Mouse (Mus musculus): ENCODE measurements around the gene Gm45521. TPM values are rescaled to one million over a fixed set of nuclear protein-coding genes. Genes with fewer than 3 reads are reported as not detected.

The Gm45521 gene
- polyA plus RNA-seq, 1 experiment from 2014 or later, result 0.51 TPM

GRCm38 (mm10) chr14:7989371-7989770 is 32.3 kb downstream of the Gm45521 start:
- no peak for ATAC-seq (ENCODE audit: low FRiP score)
- H3K4me2 ChIP-seq (replicated peaks), result no peak overlapping the region
- no peak overlapping the region for H3K27ac ChIP-seq
- no peaks in the 10 kb centered on the region for H3K36me3 ChIP-seq (replicated peaks; ENCODE audit: control insufficient read depth, insufficient read depth)
- H3K9me3 ChIP-seq (ENCODE audit: control insufficient read depth, low read length), result no peaks in the 10 kb centered on the region
- H3K9ac ChIP-seq, result no peak overlapping the region
- WGBS, result 61% methylated on average over 1 of the region's 1 CpGs
- DNase-seq (ENCODE audit: low spot score), result no peak
- no peak overlapping the region for H3K4me3 ChIP-seq (replicated peaks; ENCODE audit: low read length)
- H3K27me3 ChIP-seq (ENCODE audit: control insufficient read depth, insufficient read depth, low read length), result no peaks in the 10 kb centered on the region
- no peaks in the 10 kb centered on the region for H3K4me1 ChIP-seq (replicated peaks; ENCODE audit: control insufficient read depth, insufficient read depth, low read length)

GRCm38 (mm10) chr14:7989961-7990360 is 32.9 kb downstream of the Gm45521 start:
- ATAC-seq (ENCODE audit: low FRiP score), result no peak

GRCm38 (mm10) chr14:7991108-7991776 is 34.2 kb downstream of the Gm45521 start:
- Histone ChIP-seq H3K27me3 (ENCODE audit: control insufficient read depth, insufficient read depth, low read length) (no peaks in the 10 kb centered on the region), H3K27ac (no peak overlapping the region), H3K36me3 (replicated peaks; ENCODE audit: control insufficient read depth, insufficient read depth) (no peaks in the 10 kb centered on the region), H3K9me3 (ENCODE audit: control insufficient read depth, low read length) (no peaks in the 10 kb centered on the region), H3K4me2 (replicated peaks) (no peak overlapping the region), H3K4me1 (replicated peaks; ENCODE audit: control insufficient read depth, insufficient read depth, low read length) (no peaks in the 10 kb centered on the region), H3K4me3 (replicated peaks; ENCODE audit: low read length) (no peak overlapping the region), H3K9ac (no peak overlapping the region)
- no peak for ATAC-seq (ENCODE audit: low FRiP score)
- WGBS, result 83% methylated on average over 5 of the region's 5 CpGs
- DNase-seq (ENCODE audit: low spot score), result no peak

More at GRCm38 (mm10) chr14:7989961-7990360, 32.9 kb downstream of the Gm45521 start:
- H3K36me3 ChIP-seq (replicated peaks; ENCODE audit: control insufficient read depth, insufficient read depth), result no peaks in the 10 kb centered on the region
- no peaks in the 10 kb centered on the region for H3K27me3 ChIP-seq (ENCODE audit: control insufficient read depth, insufficient read depth, low read length)
- H3K4me2 ChIP-seq (replicated peaks), result no peak overlapping the region
- no peaks in the 10 kb centered on the region for H3K4me1 ChIP-seq (replicated peaks; ENCODE audit: control insufficient read depth, insufficient read depth, low read length)
- no peak for DNase-seq (ENCODE audit: low spot score)
- H3K4me3 ChIP-seq (replicated peaks; ENCODE audit: low read length), result no peak overlapping the region
- H3K9me3 ChIP-seq (ENCODE audit: control insufficient read depth, low read length), result no peaks in the 10 kb centered on the region
- 83% methylated on average over 3 of the region's 3 CpGs for WGBS
- H3K27ac ChIP-seq, result no peak overlapping the region
- no peak overlapping the region for H3K9ac ChIP-seq

- Histone ChIP-seq H3K4me3 (replicated peaks; ENCODE audit: low read length) (no peak overlapping the region), H3K4me2 (replicated peaks) (no peak overlapping the region), H3K36me3 (replicated peaks; ENCODE audit: control insufficient read depth, insufficient read depth) (no peaks in the 10 kb centered on the region), H3K9me3 (ENCODE audit: control insufficient read depth, low read length) (no peaks in the 10 kb centered on the region), H3K4me1 (replicated peaks; ENCODE audit: control insufficient read depth, insufficient read depth, low read length) (no peaks in the 10 kb centered on the region), H3K27me3 (ENCODE audit: control insufficient read depth, insufficient read depth, low read length) (no peaks in the 10 kb centered on the region), H3K9ac (no peak overlapping the region), H3K27ac (no peak overlapping the region)
- WGBS, result 78% methylated on average over 6 of the region's 6 CpGs
- no peak for ATAC-seq (ENCODE audit: low FRiP score)
- no peak for DNase-seq (ENCODE audit: low spot score)
Measured at GRCm38 (mm10) chr14:7992158-7992557, 35.1 kb downstream of the Gm45521 start.

GRCm38 (mm10) chr14:7994271-7994767 is 37.2 kb downstream of the Gm45521 start, which contains the start of gene Dnase1l3:
Dnase1l3 (minus strand) TSS chr14:7994573.
- H3K4me2 ChIP-seq (replicated peaks), result no peak within 1 kb of the TSS
- ATAC-seq (ENCODE audit: low FRiP score) (no peak), DNase-seq (ENCODE audit: low spot score) (no peak)
- H3K4me3 ChIP-seq (replicated peaks; ENCODE audit: low read length), result no peak within 1 kb of the TSS
- H3K4me1 ChIP-seq (replicated peaks; ENCODE audit: control insufficient read depth, insufficient read depth, low read length), result no peaks in the 10 kb centered on the region
- H3K27me3 ChIP-seq (ENCODE audit: control insufficient read depth, insufficient read depth, low read length), result peaks cover 7% of the 10 kb centered on the region; the same call in 1 of the 2 replicates
- H3K9me3 ChIP-seq (ENCODE audit: control insufficient read depth, low read length), result no peaks in the 10 kb centered on the region
- H3K9ac ChIP-seq, result no peak within 1 kb of the TSS
- WGBS, result 70% methylated on average over 8 of the region's 8 CpGs
- no peaks in the 10 kb centered on the region for H3K36me3 ChIP-seq (replicated peaks; ENCODE audit: control insufficient read depth, insufficient read depth)
- H3K27ac ChIP-seq, result no peak within 1 kb of the TSS

GRCm38 (mm10) chr14:7997255-7997696 is 40.2 kb downstream of the Gm45521 start:
- 3% methylated on average over 15 of the region's 15 CpGs for WGBS
- Histone ChIP-seq H3K27ac (no peak overlapping the region), H3K4me3 (replicated peaks; ENCODE audit: low read length) (0 out of 2 replicates have a peak overlapping the region, but pooled peaks have one; percentile 7), H3K9me3 (ENCODE audit: control insufficient read depth, low read length) (no peaks in the 10 kb centered on the region), H3K4me1 (replicated peaks; ENCODE audit: control insufficient read depth, insufficient read depth, low read length) (no peaks in the 10 kb centered on the region), H3K36me3 (replicated peaks; ENCODE audit: control insufficient read depth, insufficient read depth) (no peaks in the 10 kb centered on the region), H3K9ac (peak overlapping the region; percentile 34; the same call in 1 of the 2 replicates), H3K27me3 (ENCODE audit: control insufficient read depth, insufficient read depth, low read length) (peaks cover 32% of the 10 kb centered on the region), H3K4me2 (replicated peaks) (peak overlapping the region; percentile 47)
- DNase-seq (ENCODE audit: low spot score), result peak; percentile 83
- peak; percentile 69; the same call in 1 of the 2 replicates for ATAC-seq (ENCODE audit: low FRiP score)

GRCm38 (mm10) chr14:7999030-7999429 is 41.9 kb downstream of the Gm45521 start:
- ATAC-seq (ENCODE audit: low FRiP score), result no peak
- no peak overlapping the region for H3K27ac ChIP-seq
- no peak overlapping the region for H3K4me2 ChIP-seq (replicated peaks)
- H3K4me1 ChIP-seq (replicated peaks; ENCODE audit: control insufficient read depth, insufficient read depth, low read length), result peaks cover 5% of the 10 kb centered on the region
- H3K4me3 ChIP-seq (replicated peaks; ENCODE audit: low read length), result no peak overlapping the region
- no peak overlapping the region for H3K9ac ChIP-seq
- WGBS, result 84% methylated on average over 3 of the region's 3 CpGs
- H3K27me3 ChIP-seq (ENCODE audit: control insufficient read depth, insufficient read depth, low read length), result peaks cover 32% of the 10 kb centered on the region
- no peaks in the 10 kb centered on the region for H3K36me3 ChIP-seq (replicated peaks; ENCODE audit: control insufficient read depth, insufficient read depth)
- DNase-seq (ENCODE audit: low spot score), result no peak
- no peaks in the 10 kb centered on the region for H3K9me3 ChIP-seq (ENCODE audit: control insufficient read depth, low read length)

GRCm38 (mm10) chr14:7999435-7999834 is 42.3 kb downstream of the Gm45521 start:
- Histone ChIP-seq H3K4me1 (replicated peaks; ENCODE audit: control insufficient read depth, insufficient read depth, low read length) (peaks cover 9% of the 10 kb centered on the region), H3K4me2 (replicated peaks) (no peak overlapping the region), H3K9me3 (ENCODE audit: control insufficient read depth, low read length) (no peaks in the 10 kb centered on the region), H3K36me3 (replicated peaks; ENCODE audit: control insufficient read depth, insufficient read depth) (no peaks in the 10 kb centered on the region), H3K4me3 (replicated peaks; ENCODE audit: low read length) (no peak overlapping the region), H3K27ac (no peak overlapping the region), H3K9ac (no peak overlapping the region), H3K27me3 (ENCODE audit: control insufficient read depth, insufficient read depth, low read length) (peaks cover 32% of the 10 kb centered on the region)
- WGBS, result 86% methylated on average over 5 of the region's 5 CpGs
- DNase-seq (ENCODE audit: low spot score), result no peak
- no peak for ATAC-seq (ENCODE audit: low FRiP score)

- peaks cover 32% of the 10 kb centered on the region for H3K27me3 ChIP-seq (ENCODE audit: control insufficient read depth, insufficient read depth, low read length)
- WGBS, result 86% methylated on average over 5 of the region's 5 CpGs
- ATAC-seq (ENCODE audit: low FRiP score), result no peak
Measured at GRCm38 (mm10) chr14:8000247-8000646, 43.2 kb downstream of the Gm45521 start.

More at GRCm38 (mm10) chr14:8000247-8000646, 43.2 kb downstream of the Gm45521 start:
- no peak overlapping the region for H3K4me2 ChIP-seq (replicated peaks)
- H3K4me3 ChIP-seq (replicated peaks; ENCODE audit: low read length), result no peak overlapping the region
- no peaks in the 10 kb centered on the region for H3K36me3 ChIP-seq (replicated peaks; ENCODE audit: control insufficient read depth, insufficient read depth)
- H3K9ac ChIP-seq, result no peak overlapping the region
- no peaks in the 10 kb centered on the region for H3K9me3 ChIP-seq (ENCODE audit: control insufficient read depth, low read length)
- peaks cover 10% of the 10 kb centered on the region for H3K4me1 ChIP-seq (replicated peaks; ENCODE audit: control insufficient read depth, insufficient read depth, low read length)
- H3K27ac ChIP-seq, result no peak overlapping the region
- DNase-seq (ENCODE audit: low spot score), result no peak

Data from hindbrain, embryonic 14.5 days (tissue).